Mouse (Mus musculus) embryo, embryonic 10.5 days (tissue): ENCODE data around the gene Pbx2.
"Not testable (repeated sequence)": the region's sequence is repeated elsewhere in the genome, so short reads cannot be mapped to it uniquely, and the experiment has no call there.

Experiments used
- DNase-seq: peaks from one replicate; pipeline ENCODE4 v3.0.0-alpha.2; 2015; ENCODE audit warnings: low spot score

The Pbx2 gene

DNA sequence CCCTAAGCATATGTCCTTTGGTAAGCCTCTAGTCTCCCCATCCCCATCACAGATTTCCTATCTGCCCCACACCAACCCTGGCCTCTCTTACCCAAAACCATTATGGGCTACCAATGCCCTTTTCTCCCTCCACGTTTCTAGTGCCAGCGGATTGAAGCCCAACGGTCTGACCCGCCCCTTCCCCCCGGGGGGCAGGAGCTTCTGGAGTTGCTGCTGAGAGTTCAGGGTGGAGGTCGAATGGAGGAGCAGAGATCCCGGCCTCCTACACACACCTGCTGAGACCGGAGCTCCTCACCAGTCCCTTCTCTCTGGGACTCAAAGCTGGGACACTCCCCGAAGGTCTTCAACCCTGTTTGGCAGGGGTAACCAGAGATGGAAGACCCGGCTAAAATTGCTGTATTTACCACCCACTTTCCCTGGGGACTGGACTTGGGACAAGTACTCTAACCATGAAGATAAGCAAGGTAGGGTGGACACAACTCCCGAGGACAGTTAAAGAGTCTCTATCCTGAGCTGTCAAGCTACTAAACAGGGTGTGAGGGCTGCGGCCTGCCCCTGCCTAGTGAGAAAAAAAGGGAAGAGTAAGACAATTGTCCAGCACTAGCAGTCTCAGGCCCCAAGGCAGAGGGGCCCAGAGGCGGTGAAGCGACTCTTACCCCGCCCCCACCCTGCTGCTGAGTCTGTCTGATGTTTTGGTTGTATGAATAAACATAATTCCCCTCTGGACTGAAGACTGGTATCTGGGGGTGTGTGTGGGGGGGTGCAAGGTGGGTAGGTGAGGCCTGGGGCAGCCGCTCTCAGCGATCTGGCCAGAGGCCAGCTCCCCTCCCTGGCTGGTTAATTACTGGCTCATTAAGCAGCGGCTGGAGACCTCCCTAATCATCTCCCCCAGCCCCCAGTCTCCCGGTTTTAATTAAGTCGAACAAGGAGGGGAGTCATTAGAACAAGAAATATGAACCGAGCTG is at the start of gene Pbx2:
TSS of gene Pbx2 (plus strand) at position 238 of the 965 bp plus-strand sequence.
- DNase-seq: peak; percentile 81

DNA sequence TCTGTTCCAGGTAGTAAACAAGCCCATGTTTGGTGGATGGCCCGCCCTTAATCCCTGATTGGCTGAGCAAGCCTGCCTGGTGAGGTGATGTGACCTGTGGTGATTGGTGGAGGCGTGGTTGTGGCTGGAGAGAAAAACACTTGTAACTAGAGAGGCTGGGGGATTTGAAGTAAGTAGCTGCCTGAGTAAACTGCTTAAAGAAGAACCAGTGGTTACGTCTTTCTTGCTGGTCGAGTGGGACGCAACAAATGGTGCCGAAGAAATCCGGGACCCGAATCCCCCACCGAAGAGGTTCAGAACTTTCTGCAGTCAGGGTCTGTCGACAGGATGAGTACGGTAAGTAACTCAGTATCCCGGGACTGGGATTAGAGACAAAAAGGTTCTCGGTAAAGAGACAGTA is 47.5 kb upstream of the Pbx2 start:
- not testable (repeated sequence) for DNase-seq

DNA sequence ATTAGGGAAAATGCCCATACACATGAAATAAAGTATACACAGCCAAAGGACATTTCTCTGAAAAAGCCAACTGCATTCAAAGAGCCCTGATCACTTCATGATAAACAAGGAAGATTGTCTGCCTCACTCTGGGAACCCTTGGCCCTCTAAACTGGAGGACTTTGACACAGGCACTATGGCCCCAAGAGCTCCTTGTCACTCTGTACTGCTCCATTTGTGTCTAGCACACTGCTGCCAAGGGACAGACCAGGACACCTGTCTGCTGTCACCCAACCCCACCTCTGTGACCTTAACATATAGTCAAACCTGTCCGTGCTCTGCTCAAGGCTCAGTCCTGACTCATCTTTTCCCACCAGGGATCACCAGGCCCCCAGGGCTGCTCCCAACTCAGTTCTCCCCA is 44.3 kb upstream of the Pbx2 start:
- DNase-seq: no peak

DNA sequence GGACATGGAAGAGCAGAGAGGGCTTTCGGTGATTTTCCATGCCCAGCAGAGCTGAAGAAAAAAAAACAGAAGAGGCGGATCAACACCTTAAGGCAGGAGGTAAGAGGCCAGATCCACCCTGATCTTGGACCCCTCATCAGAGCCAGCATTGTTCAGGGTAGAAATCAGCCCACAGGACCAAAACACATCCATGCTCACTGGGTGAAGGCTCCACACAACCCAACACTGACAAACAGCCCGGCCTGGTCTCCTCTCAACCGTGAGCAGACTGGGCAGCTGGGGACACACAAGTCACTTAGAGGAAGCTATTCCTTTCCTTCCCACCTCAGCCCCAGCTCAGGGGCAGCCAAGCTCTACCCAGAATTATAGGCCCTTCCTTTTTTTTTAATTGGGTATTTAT is 43.5 kb upstream of the Pbx2 start:
- DNase-seq: no peak

DNA sequence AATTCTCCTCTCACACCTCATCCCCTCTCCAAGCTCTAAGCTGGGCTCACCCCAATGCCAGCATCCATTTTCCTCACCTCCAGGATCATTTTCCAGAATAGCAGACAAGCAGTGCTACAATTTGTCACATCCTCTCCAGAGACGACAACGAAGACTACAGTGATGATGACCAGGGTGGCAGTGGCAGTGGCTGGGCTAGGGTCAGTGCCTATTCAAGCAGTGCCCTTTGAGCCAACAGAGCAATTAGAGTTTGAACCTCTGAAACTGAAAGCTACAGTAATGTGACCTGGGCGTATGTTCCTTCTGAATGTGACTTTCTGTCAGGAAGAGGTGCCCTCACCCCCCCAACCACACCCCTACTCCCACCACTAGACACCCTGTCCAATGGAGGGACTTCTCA is 41.9 kb upstream of the Pbx2 start:
- no peak for DNase-seq

DNA sequence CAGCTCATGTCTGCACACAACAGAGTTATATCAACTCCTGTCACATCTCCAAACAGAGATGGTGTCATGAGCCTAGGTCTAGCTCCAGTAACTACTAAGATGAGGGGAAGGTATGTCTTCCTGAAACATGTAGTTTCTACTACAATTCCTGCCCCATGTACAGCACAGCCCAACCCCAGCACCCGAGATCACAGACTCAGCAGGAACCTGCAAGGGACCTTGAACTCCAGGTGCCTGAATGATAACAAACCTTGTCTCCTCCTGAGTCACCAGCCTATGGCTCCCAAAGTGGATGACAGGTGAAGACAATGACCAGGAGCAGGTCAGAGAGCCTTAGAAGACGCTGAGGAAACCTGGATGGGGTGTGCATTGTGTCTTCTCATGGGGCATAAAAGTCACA is 41.2 kb upstream of the Pbx2 start:
- DNase-seq: no peak

DNA sequence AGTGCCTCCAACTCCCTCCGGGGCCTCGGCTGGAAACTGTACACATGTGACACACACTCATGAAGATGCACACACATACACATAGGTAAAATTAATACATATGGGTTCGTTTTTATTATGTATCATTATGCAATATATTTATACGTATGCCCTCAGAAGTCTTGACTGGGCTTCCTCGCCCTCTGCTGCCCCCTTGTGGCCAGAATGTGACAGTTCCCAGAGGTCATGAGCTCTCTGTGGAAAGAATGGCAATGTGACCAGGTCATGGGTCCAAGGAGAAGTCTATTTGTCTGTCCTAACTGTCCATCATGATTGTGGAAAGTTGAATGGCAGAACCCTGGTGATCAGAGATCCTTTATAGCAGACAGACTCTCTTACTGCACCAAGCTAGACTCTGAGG is 35.6 kb upstream of the Pbx2 start:
- DNase-seq: peak; percentile 78

DNA sequence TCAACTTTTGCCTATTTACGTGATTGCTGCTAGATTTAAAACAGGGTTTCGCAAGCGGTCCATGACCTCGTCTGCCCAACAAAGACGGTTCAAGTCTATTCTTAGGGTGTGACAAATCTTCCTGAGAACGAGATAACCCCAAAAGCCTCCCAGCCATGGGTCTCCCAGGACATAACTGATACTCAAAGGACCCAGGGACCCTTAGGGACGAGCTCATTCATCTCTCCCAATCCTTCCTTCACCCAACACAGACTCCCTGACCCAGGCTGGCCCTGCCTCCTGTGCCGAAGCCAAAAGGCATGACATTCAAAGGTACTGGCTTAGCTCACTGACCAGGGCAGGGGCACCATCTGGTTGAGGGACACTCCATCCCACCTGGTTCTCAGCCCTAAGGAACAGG is 34.7 kb upstream of the Pbx2 start:
- no peak for DNase-seq

DNA sequence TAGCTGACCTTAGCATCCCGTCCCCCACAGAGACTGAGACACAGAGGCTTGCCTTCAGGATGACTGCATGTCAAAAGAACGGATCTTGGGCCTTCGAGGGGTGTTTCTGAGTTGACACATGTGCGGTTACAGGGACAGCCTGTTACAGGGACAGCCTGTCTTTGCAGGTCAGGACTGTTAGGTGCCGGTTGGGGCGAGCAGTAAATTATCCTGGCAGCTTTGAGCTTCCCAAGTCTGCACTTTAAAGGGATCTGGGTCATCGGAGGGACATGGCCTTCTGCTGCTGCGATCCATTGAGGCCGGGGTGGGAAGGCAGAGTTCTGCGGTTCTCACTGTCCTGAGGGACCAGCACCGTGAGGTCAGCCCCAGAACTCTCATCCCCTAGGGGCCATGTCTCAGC is 33.7 kb upstream of the Pbx2 start:
- no peak for DNase-seq

DNA sequence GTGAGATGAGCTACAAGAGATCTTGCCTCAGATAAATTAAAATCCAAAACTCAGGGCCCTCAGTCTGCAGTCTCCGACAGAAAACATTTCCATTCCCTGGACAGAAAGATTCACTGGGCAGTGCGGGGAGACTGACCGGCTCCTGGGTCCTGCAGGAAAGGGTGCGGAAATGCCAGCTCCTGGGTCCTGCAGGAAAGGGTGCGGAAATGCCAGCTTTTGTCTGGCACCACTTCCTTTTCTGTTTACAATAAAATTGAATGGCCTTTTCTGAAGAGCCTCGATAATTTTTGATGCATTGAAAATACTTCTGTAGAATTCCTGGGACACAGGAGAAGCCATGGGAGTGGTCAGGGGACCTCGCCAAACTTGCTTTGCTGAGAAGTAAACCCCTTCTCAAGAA is 31.9 kb upstream of the Pbx2 start:
- no peak for DNase-seq

DNA sequence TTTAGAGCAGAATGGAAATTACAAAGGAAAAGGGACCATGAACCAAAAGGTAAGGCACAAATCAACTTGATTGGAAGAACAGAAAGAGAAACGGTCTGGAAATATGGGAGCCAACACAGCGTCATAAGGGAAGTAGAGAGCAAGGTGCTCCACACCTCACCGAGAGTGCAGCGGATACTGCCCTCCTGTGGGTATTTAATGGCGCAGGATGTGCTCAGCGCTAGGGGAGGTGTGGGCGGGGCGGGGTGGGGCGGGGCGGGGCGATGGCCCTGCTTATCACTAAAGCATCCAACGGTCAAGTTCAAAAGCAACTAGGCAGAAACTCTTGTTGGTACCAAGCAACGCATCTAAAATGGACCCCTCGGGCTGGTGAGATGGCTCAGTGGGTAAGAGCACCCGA is 31.2 kb upstream of the Pbx2 start:
- DNase-seq: no peak

DNA sequence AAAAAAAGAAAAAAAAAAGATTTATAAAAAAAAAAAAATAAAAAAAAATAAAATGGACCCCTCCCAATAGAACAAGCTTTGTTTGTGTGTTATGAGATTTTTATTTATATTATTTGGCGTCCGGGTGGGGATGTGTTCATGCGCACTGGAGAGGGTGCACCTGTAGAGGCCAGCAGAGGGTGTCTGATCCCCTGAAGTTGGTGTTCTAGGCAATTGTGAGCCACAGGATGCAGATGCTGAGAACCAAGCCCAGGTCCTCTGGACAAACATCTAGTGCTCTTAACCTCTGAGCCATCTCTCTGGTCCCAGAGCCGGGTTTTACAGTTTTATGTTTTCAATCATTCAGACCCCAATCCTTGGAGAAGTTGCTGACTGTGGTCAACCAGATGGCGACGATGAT is 30.6 kb upstream of the Pbx2 start:
- no peak for DNase-seq

DNA sequence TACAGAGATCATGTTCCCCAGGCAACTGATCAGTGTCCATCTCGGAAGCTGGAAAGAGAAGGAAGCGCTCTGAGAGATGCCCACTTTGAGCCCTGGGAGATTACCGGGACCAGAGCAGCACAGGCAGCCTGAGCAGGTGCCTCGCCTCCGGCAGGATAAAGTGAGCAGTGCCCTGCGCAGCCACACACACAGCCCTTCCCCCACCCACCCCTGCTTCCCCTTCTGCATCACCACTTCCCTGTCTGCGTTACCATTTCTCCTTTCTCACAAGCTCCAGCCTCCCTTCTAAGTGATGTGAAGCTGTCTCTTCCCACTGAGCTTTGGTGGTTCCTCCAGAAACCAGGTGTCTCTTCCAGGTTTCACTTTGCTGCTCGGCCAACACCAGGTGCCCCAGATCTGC is 29.9 kb upstream of the Pbx2 start:
- DNase-seq: no peak

DNA sequence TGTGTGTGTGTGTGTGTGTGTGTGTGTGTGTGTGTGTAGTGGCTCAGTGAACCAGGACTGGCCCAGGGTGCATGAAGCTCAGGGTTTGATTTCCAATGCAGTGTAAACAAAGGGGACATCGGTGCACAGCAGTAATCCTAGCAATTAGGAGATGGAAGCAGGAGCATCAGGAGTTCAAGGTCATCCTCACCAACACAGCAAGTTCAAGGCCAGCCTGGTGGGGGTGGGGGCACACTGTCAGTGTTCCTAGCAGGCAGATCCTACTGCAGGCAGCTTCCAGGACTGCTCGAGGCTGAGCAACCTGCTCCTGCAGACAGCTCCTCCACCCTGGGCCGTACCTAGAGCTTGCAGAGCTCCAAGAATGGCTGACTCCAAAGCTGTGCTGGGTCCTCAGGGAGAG is 28.5 kb upstream of the Pbx2 start:
- no peak for DNase-seq

DNA sequence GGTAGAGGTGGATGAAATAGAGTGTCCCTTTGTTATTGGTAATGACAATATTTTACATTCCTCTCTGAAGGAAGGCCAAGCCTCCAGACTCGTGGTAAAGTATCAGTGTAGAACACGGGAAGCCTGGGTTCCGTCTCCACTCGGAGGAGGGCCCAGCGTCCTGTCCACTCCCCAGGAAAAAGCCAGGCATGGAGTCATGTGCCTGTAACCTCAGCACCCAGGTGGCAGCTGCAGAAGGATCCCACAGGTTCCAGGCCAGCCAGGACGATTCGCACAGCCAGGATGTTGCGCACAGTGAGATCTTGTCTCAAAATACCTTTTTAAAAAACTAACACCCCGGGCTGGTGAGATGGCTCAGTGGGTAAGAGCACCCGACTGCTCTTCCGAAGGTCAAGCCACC is 27.7 kb upstream of the Pbx2 start:
- DNase-seq: no peak

DNA sequence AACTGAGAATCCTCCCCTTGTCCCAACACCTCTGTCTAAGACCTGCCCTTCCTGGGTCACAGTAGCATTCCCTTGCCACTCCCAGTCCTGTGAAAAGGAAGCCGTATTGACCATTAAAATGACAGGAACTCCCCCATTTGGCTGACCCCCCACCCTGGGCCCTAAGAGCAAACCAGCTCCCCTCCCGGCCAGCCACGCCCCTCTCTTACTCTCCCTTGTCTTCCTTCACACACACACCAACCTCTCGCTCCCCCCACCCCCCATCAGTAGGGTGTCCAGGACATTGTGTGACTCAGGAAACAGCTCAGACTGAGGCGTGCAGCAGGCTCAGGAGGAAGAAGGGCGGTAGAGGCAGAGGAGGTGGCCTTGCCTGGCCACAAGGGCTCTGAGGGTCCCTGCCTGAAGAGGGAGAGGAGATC is 27.1 kb upstream of the Pbx2 start, which contains the start of gene Notch4:
TSS of gene Notch4 (plus strand) at position 266 of the 419 bp plus-strand sequence.
- no peak for DNase-seq

DNA sequence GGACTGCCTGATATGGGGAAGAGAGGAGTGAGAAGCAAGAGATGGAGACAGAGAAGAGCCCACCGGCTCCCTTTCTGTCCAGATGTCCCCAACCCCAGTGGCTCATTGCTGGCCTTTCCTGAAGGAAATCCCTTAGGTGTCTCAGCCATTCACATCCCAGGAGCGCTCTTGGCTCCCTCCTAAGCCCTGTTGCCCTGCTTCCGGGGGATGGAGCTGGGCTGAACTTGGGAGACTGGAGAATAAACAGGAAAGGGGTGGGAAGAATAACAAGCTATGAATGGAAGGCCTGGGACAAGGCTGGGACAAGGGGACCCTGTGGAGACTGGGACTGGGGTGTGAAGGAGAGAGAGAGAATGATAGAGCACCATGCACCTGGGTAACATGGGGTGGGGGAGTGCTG is 26.3 kb upstream of the Pbx2 start:
- no peak for DNase-seq

DNA sequence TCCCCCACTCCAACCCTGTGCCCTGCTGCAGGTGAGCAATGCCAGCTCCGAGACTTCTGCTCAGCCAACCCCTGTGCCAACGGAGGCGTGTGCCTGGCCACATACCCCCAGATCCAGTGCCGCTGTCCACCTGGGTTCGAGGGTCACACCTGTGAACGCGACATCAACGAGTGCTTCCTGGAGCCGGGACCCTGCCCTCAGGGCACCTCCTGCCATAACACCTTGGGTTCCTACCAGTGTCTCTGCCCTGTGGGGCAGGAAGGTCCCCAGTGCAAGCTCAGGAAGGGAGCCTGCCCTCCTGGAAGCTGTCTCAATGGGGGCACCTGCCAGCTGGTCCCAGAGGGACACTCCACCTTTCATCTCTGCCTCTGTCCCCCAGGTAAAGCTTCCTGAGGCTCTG is 23.8 kb upstream of the Pbx2 start:
- DNase-seq: no peak

DNA sequence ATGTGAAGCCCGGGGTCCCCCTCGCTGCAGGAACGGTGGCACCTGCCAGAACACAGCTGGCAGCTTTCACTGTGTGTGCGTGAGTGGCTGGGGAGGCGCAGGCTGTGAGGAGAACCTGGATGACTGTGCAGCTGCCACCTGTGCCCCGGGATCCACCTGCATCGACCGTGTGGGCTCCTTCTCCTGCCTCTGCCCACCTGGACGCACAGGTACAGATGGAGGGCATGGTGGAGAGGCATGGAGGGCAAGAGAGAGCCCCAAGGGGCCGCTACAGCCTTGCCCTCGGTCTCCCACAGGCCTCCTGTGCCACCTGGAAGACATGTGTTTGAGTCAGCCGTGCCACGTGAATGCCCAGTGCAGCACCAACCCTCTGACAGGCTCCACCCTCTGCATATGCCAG is 22.6 kb upstream of the Pbx2 start:
- DNase-seq: no peak

DNA sequence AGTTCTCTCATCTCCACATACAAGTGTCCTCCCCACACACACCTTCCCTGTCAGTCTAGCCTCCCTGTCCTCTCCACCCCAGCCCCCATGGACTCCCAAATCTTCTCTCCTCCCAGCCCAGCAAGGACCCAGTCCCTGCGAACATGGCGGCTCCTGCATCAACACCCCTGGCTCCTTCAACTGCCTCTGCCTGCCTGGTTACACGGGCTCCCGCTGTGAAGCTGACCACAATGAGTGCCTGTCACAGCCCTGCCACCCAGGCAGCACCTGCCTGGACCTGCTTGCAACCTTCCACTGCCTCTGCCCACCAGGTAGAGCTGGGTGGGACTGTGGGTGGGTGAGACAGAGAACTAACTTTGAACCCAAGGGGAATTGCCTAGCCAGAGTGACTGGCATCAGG is 21.1 kb upstream of the Pbx2 start:
- no peak for DNase-seq

DNA sequence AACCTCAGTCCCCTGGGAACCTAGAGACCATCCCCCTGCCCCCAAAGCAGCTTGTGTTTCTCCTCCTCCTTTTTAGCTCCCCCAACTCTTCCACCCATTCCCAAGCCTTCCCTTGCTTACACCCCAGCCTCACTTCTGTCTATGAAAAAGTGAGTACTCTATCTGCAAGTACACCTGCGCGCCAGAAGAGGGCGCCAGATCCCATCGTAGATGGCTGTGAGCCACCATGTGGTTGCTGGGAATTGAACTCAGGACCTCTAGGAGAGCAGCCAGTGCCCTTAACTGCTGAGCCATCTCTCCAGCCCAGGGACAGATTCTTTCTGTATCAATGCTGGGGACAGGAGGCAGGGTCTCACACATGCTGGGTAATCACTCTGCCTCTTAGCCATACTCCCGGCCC is 19.2 kb upstream of the Pbx2 start:
- DNase-seq: no peak

DNA sequence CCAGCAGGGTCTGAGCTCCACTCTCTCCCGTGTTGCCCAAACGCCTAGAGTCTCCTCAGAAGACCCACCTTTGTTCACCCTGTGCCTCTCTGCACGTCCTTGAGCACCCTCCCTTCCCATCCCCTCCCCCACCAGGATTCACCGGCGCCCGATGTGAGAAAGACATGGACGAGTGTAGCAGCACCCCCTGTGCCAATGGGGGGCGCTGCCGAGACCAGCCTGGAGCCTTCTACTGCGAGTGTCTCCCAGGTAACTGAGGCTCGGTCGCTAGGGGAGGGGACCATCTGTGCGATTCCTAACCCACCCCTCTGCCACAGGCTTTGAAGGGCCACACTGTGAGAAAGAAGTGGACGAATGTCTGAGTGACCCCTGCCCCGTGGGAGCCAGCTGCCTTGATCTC is 18.7 kb upstream of the Pbx2 start:
- no peak for DNase-seq

DNA sequence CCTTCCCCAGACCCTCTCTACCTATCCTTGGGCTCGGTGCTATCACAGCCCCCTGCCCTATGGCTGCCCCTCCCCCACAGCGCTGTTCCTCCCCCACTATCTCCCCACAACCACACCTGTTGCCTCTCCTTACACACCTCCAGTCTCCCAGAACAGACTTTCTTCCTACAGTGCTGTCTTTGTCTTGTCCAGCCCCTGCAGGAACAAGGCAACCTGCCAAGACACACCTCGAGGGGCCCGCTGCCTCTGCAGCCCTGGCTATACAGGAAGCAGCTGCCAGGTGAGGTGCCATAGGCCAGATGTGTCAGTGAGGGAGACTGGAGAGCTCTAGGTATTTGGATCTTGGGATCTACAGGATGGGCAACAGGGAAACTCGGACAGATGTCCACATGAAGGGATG is 14.5 kb upstream of the Pbx2 start:
- no peak for DNase-seq

DNA sequence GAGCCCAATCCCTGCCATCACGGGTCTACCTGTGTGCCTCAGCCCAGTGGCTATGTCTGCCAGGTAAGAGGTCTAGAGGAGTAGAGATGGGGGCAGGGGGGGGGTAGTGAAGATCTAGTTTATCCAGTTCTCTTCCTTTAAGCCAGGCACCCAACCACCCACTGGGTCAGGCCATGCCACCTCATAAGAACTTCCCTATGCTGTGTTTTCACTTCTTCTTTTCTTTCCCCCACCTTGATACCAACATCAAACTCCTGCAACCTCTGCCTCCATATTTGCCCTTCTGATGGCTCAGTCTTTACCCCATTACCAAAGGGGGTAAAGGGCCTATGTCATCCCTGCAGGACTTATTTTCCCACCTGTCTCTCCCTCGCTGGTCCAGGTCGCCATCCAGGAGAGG is 13.0 kb upstream of the Pbx2 start:
- DNase-seq: no peak
